Mouse (Mus musculus) layer of hippocampus, adult 18-20 months (tissue): ENCODE data around the gene Tceal1. TPM values are rescaled to one million over a fixed set of nuclear protein-coding genes. Genes with fewer than 3 reads are reported as not detected.
"Not testable (repeated sequence)": the region's sequence is repeated elsewhere in the genome, so short reads cannot be mapped to it uniquely, and the experiment has no call there.

Experiments used
- DNase-seq, 2 experiments: peaks; one replicate each; pipeline ENCODE4 v3.0.0; 2022; ENCODE audit warnings: low spot score in 2 of 2
- long read RNA-seq: library from polyadenylated mRNA; stranded (forward); transcript quantifications from one replicate; pipeline ENCODE4 v2.0.0, GENCODE M21; 2021
- total RNA-seq, 2 experiments: library from RNA; stranded (reverse); gene quantifications; 2 replicates each; pipeline ENCODE4 v1.2.3; 2021

Gene Tceal1
- 10 to 100 TPM; 15.8 to 15.9 TPM for total RNA-seq
- long read RNA-seq, transcript Tceal1-201 (2 exons, 2,803 nt), result major isoform, 20 of 22 reads
- long read RNA-seq, partial matches to known transcripts, result 0 of 22 reads
- long read RNA-seq, other reads (novel, unspliced or antisense), result 2 of 22 reads

GRCm38 (mm10) chrX:136707446-136708167 lies at the start of gene Tceal1:
TSS of gene Tceal1 (plus strand) at chrX:136707982.
- DNase-seq, result peak; percentile 50 to 76

GRCm38 (mm10) chrX:136666281-136666706 lies 41.5 kb upstream of the Tceal1 start:
- DNase-seq, result peak; percentile 10 to 41

GRCm38 (mm10) chrX:136666762-136667464 lies 40.9 kb upstream of the Tceal1 start:
- DNase-seq, result peak in 1 of 2 experiments; percentile 11

GRCm38 (mm10) chrX:136668794-136669193 lies 39.0 kb upstream of the Tceal1 start:
- DNase-seq, result no peak

- no peak for DNase-seq
Observed at GRCm38 (mm10) chrX:136680989-136681388, 26.8 kb upstream of the Tceal1 start.

- not testable (repeated sequence) for DNase-seq
Observed at GRCm38 (mm10) chrX:136691606-136692293, 16.0 kb upstream of the Tceal1 start.

GRCm38 (mm10) chrX:136692294-136692675 lies 15.5 kb upstream of the Tceal1 start:
- no peak for DNase-seq

GRCm38 (mm10) chrX:136693196-136693595 lies 14.6 kb upstream of the Tceal1 start:
- no peak for DNase-seq

GRCm38 (mm10) chrX:136708168-136708681 lies 443 bp downstream of the Tceal1 start:
- peak; percentile 14 to 31 for DNase-seq

- no peak for DNase-seq
Observed at GRCm38 (mm10) chrX:136708782-136709181, 1.0 kb downstream of the Tceal1 start.

- DNase-seq, result not testable (repeated sequence)
Observed at GRCm38 (mm10) chrX:136714742-136715474, 7.1 kb downstream of the Tceal1 start.

GRCm38 (mm10) chrX:136732016-136732415 lies 24.2 kb downstream of the Tceal1 start:
- no peak for DNase-seq

- DNase-seq, result no peak
Observed at GRCm38 (mm10) chrX:136740087-136740790, 32.5 kb downstream of the Tceal1 start.

- peak; percentile 94 to 96 for DNase-seq
Observed at GRCm38 (mm10) chrX:136740791-136741650, 33.2 kb downstream of the Tceal1 start.

- peak; percentile 59 to 86 for DNase-seq
Observed at GRCm38 (mm10) chrX:136741651-136742201, 33.9 kb downstream of the Tceal1 start.

GRCm38 (mm10) chrX:136742241-136742640 lies 34.5 kb downstream of the Tceal1 start:
- DNase-seq, result no peak

GRCm38 (mm10) chrX:136742661-136743103 lies 34.9 kb downstream of the Tceal1 start:
- DNase-seq, result peak; percentile 38 to 75

- no peak for DNase-seq
Observed at GRCm38 (mm10) chrX:136743459-136743858, 35.7 kb downstream of the Tceal1 start, which contains the start of gene Morf4l2. TSS of gene Morf4l2 (minus strand) at chrX:136743690.
